Mouse (Mus musculus) stomach, postnatal 0 days (tissue): ENCODE measurements around the gene Inpp4a.

Experiments used
- CTCF ChIP-seq: IDR thresholded peaks from 2 replicates; pipeline ENCODE4 v1.5.1; 2016; ENCODE audit warnings: antibody characterized with exemption, low read depth, mild to moderate bottlenecking, moderate library complexity
- EP300 ChIP-seq: optimal IDR thresholded peaks from 2 replicates; pipeline ENCODE3; 2016; ENCODE audit warnings: antibody characterized with exemption

DNA sequence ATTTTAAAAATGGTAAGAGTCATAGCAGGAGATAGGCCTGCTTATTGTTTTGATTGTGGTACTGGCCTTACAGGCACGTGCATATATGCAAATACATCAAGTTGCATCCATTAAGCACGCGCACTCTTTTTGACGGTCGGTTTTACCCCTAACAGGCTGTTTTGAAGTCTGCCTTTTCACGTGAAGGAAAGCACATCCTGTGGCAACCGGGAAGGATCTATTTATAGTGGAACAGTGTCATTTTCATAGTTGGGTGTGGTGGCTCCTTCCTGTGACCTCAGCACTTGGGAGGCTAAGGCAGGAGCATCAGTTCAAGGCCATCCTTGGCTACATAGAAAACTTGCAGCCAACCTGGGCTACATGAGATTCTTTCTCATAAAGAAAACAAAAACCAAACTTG is 13.1 kb upstream of the Inpp4a start:
- TF ChIP-seq EP300 (no peak), CTCF (no peak)
